ENCODE assay signal across 8 mouse cellular contexts in the genomic region with DNA sequence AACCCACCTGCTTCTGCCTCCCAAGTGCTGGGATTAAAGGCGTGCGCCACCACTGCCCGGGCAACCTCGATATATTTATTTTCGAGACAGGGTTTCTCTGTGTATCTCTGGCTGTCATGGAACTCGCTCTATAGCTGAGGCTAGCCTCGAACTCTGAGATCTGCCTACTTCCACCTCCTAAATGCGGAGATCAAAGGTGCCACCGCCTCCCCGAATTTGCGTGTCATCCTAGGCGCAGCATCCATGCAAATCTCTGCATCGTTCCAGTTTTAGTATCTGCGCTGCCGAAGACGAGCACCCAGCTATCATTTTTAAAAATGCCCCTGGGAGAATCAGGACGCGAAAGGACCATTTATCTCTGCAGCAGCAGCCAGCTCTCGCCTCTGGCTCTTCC. TPM values are rescaled to one million over a fixed set of nuclear protein-coding genes. Genes with fewer than 3 reads are reported as not detected.
DNase-seq lines count a peak whose midpoint lies in the region; ATAC-seq and TF ChIP-seq lines count a peak whose summit lies in the region.

No protein-coding gene starts in this region.

- no peak for ATAC-seq in heart, embryonic 15.5 days (replicated peaks; ENCODE audit: insufficient number of reproducible peaks, insufficient read depth, low FRiP score, low read depth)

- no peak for TF ChIP-seq CTCF in bone marrow, adult 2 months (IDR thresholded peaks at IDR 0.05; ENCODE audit: control insufficient read depth, insufficient read depth, low read length)

- no peaks in the 10 kb centered on the region for H3K36me3 ChIP-seq in heart, embryonic 15.5 days
- peaks cover 26% of the 10 kb centered on the region for H3K36me3 ChIP-seq in hindbrain, embryonic 10.5 days
- peaks cover 29% of the 10 kb centered on the region for H3K36me3 ChIP-seq in midbrain, embryonic 10.5 days

- H3K4me1 ChIP-seq in heart, embryonic 15.5 days (replicated peaks) = peaks cover 17% of the 10 kb centered on the region
- H3K4me1 ChIP-seq in bone marrow, adult 2 months (ENCODE audit: control insufficient read depth, insufficient read depth, low read length) = peaks cover 2% of the 10 kb centered on the region; the same call in 1 of the 2 replicates
- H3K4me1 ChIP-seq in hindbrain, embryonic 10.5 days (replicated peaks) = peaks cover 28% of the 10 kb centered on the region
- H3K4me1 ChIP-seq in midbrain, embryonic 10.5 days = peaks cover 30% of the 10 kb centered on the region

- H3K9ac ChIP-seq in heart, embryonic 15.5 days = peak overlapping the region; percentile 93; the same call in 1 of the 2 replicates

- H3K9me3 ChIP-seq in heart, embryonic 15.5 days (replicated peaks) = no peaks in the 10 kb centered on the region
- H3K9me3 ChIP-seq in hindbrain, embryonic 10.5 days = no peaks in the 10 kb centered on the region
- no peaks in the 10 kb centered on the region for H3K9me3 ChIP-seq in midbrain, embryonic 10.5 days (replicated peaks)

- no peak overlapping the region for H3K27ac ChIP-seq in heart, embryonic 15.5 days
- H3K27ac ChIP-seq in bone marrow, adult 2 months (ENCODE audit: control insufficient read depth, insufficient read depth, low read depth, low read length, poor library complexity) = no peak overlapping the region
- H3K27ac ChIP-seq in hindbrain, embryonic 10.5 days = peak overlapping the region; percentile 99
- peak overlapping the region; percentile 98 for H3K27ac ChIP-seq in midbrain, embryonic 10.5 days (replicated peaks)

- DNase-seq in heart, adult 18-20 months = no peak
- DNase-seq in hindbrain, embryonic 10.5 days (ENCODE audit: low spot score) = no peak
- no peak for DNase-seq in midbrain, embryonic 10.5 days (ENCODE audit: low spot score)
- DNase-seq in T-cell, adult 2 months (ENCODE audit: low spot score) = no peak
- DNase-seq in ovary, adult 18-20 months (ENCODE audit: low spot score) = no peak
- no peak for DNase-seq in cerebellum, adult 9-11 months

- no peaks in the 10 kb centered on the region for H3K27me3 ChIP-seq in heart, embryonic 15.5 days
- H3K27me3 ChIP-seq in hindbrain, embryonic 10.5 days (ENCODE audit: insufficient read depth, poor library complexity, severe bottlenecking) = no peaks in the 10 kb centered on the region
- 0 out of 2 replicates have a peak, but pooled peaks cover 4% of the 10 kb centered on the region for H3K27me3 ChIP-seq in midbrain, embryonic 10.5 days (ENCODE audit: low read depth, poor library complexity, severe bottlenecking)

- H3K4me3 ChIP-seq in heart, embryonic 15.5 days = peak overlapping the region; percentile 95
- H3K4me3 ChIP-seq in bone marrow, adult 2 months (replicated peaks; ENCODE audit: control insufficient read depth, low read depth, low read length) = peak overlapping the region; percentile 73
- peak overlapping the region; percentile 99 for H3K4me3 ChIP-seq in hindbrain, embryonic 10.5 days
- peak overlapping the region; percentile 99 for H3K4me3 ChIP-seq in midbrain, embryonic 10.5 days

- 21% methylated on average over 19 of the region's 19 CpGs for WGBS in heart, embryonic 15.5 days
- 27% methylated on average over 19 of the region's 19 CpGs for WGBS in bone marrow, adult 2 months
- 24% methylated on average over 19 of the region's 19 CpGs for WGBS in hindbrain, embryonic 10.5 days
- WGBS in midbrain, embryonic 10.5 days = 26% methylated on average over 19 of the region's 19 CpGs

- TF ChIP-seq POLR2A in bone marrow, adult 2 months (IDR thresholded peaks at IDR 0.05; ENCODE audit: borderline replicate concordance, control insufficient read depth, low read depth, low read length) = no peak

- H3K4me2 ChIP-seq in heart, embryonic 15.5 days = peak overlapping the region; percentile 87

RNA-seq across cellular contexts. Expression of a gene that starts 0.3 kb away (rescaled TPM):
- polyA plus RNA-seq in heart, embryonic 15.5 days (2015; fragmentation: Nextera tagmentation; extraction: Ambion mirVana) = 44.8 and 54.8 TPM in 2 replicates
- 10 to 100 TPM; 35.7 to 38.8 TPM for total RNA-seq in heart, adult 18-20 months (2021)
- 2.2 and 5.8 TPM in 2 replicates for polyA plus RNA-seq in bone marrow, adult 2 months (2011; ENCODE audit: insufficient read depth, insufficient read length, low replicate concordance, missing spikeins)
- polyA plus RNA-seq in hindbrain, embryonic 10.5 days (2016; fragmentation: Nextera tagmentation; extraction: Ambion mirVana) = 103 and 117 TPM in 2 replicates
- 105 and 118 TPM in 2 replicates for polyA plus RNA-seq in midbrain, embryonic 10.5 days (2016; fragmentation: Nextera tagmentation; extraction: Ambion mirVana)

RNA-seq across cellular contexts. Expression of a gene that starts 51.3 kb away (rescaled TPM):
- polyA plus RNA-seq in heart, embryonic 15.5 days (2015; fragmentation: Nextera tagmentation; extraction: Ambion mirVana) = 10.1 and 11.0 TPM in 2 replicates
- total RNA-seq in heart, adult 18-20 months (2021) = 100 to 1,000 TPM; 183 to 211 TPM
- 18.3 and 21.8 TPM in 2 replicates for polyA plus RNA-seq in bone marrow, adult 2 months (2011; ENCODE audit: insufficient read depth, insufficient read length, low replicate concordance, missing spikeins)
- polyA plus RNA-seq in hindbrain, embryonic 10.5 days (2016; fragmentation: Nextera tagmentation; extraction: Ambion mirVana) = 0.45 and 0.55 TPM in 2 replicates
- 0.82 and 0.90 TPM in 2 replicates for polyA plus RNA-seq in midbrain, embryonic 10.5 days (2016; fragmentation: Nextera tagmentation; extraction: Ambion mirVana)

Comparison
In these comparisons a context has a peak if more than half of its experiments do, and no peak if none do; other contexts are left out.
1. H3K27ac ChIP-seq: peak in hindbrain, embryonic 10.5 days (single experiment) and midbrain, embryonic 10.5 days (single experiment); none in heart, embryonic 15.5 days (single experiment) and bone marrow, adult 2 months (single experiment).
2. Peak in every context shown above with its lines, with median percentiles within 50 percentile points of each other: H3K4me3 ChIP-seq.